ENCODE assay signal across 13 mouse cellular contexts in the genomic region with DNA sequence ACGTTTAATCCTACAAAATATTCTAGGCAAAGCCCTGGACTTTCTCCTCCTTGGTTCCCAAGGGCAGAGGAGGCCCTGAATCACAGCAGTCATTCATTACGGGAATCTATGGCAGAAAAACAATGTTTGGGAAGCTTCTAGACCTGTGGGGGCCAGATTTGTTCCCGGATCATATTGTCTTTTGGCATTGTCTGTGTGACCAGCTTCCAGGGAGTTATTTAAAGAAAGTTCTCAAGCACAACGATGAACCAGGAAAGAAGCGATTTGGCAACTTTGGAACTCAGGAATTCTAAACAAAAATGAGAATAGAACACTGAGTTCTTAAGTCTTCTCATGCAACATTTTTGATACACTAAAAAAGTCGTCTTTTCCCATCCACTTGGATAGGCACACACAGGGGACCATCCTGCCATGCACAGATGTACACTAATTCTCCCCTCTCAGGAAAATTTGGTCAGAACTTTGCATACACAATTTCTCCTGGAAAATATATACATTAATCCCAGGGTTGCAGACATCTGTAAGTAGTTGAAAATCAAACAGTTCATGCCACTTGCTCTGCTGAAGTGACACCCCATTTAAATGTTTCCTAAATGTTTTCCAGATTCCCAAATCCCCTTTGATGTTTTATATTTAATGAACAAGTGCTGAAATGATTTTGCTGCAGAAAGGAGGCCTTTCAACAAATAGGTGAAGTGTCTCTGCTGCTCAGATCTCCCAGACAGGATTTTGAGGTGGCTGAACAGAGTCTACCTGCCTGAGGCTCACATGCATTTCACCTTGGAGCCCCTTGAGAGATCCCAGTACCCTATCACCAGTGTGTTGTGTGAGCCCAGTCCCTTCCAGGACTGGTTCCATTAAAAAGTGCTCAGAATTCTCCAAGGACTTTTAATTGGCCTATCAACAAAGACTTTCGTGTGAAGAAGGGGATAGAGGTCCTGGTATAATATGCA.
DNase-seq lines count a peak whose midpoint lies in the region; ATAC-seq and TF ChIP-seq lines count a peak whose summit lies in the region.
"Had no signal": no experiment of that assay in that cellular context is flagged by ENCODE, and none has a peak within 500 bp of the region (broad histone marks: within the 10 kb centered on the region; RNA-seq: fewer than 3 reads in every experiment).

No protein-coding gene starts in this region.

- no peak overlapping the region for H3K4me2 ChIP-seq in heart, embryonic 11.5 days
- H3K4me2 ChIP-seq in embryonic facial prominence, embryonic 15.5 days (replicated peaks), result no peak overlapping the region
- no peak overlapping the region for H3K4me2 ChIP-seq in limb, embryonic 15.5 days
- H3K4me2 ChIP-seq: midbrain, embryonic 15.5 days; neural tube, embryonic 13.5 days had no signal

- H3K27me3 ChIP-seq in heart, adult 2 months (ENCODE audit: control insufficient read depth, insufficient read depth, low read length), result no peaks in the 10 kb centered on the region
- H3K27me3 ChIP-seq in heart, embryonic 11.5 days (ENCODE audit: control insufficient read depth, insufficient read depth, low read length), result no peaks in the 10 kb centered on the region
- H3K27me3 ChIP-seq in embryonic facial prominence, embryonic 15.5 days, result peaks cover 3% of the 10 kb centered on the region; the same call in 1 of the 2 replicates
- H3K27me3 ChIP-seq in limb, embryonic 15.5 days, result 0 out of 2 replicates have a peak, but pooled peaks cover 3% of the 10 kb centered on the region
- H3K27me3 ChIP-seq: midbrain, embryonic 15.5 days; neural tube, embryonic 13.5 days had no signal

- H3K4me3 ChIP-seq in heart, adult 2 months, result no peak overlapping the region
- no peak overlapping the region for H3K4me3 ChIP-seq in heart, embryonic 11.5 days (ENCODE audit: low read depth, low read length)
- H3K4me3 ChIP-seq in embryonic facial prominence, embryonic 15.5 days (replicated peaks), result no peak overlapping the region
- H3K4me3 ChIP-seq in limb, embryonic 15.5 days, result no peak overlapping the region
- H3K4me3 ChIP-seq: midbrain, embryonic 15.5 days; neural tube, embryonic 13.5 days had no signal

- no peak for ATAC-seq in heart, embryonic 11.5 days (replicated peaks; ENCODE audit: insufficient number of reproducible peaks, low FRiP score, low TSS enrichment)
- peak; percentile 65 for ATAC-seq in embryonic facial prominence, embryonic 15.5 days (ENCODE audit: insufficient number of reproducible peaks, low FRiP score, low TSS enrichment, low read depth)
- no peak for ATAC-seq in limb, embryonic 15.5 days (ENCODE audit: insufficient number of reproducible peaks, low FRiP score, low TSS enrichment, low read depth)
- ATAC-seq: liver, postnatal 0 days; midbrain, embryonic 15.5 days had no signal

- H3K9ac ChIP-seq in heart, adult 2 months (ENCODE audit: low read depth, low read length), result no peak overlapping the region
- no peak overlapping the region for H3K9ac ChIP-seq in heart, embryonic 11.5 days (ENCODE audit: low read depth, low read length)
- H3K9ac ChIP-seq in embryonic facial prominence, embryonic 15.5 days, result no peak overlapping the region
- H3K9ac ChIP-seq in limb, embryonic 15.5 days, result no peak overlapping the region
- H3K9ac ChIP-seq: liver, postnatal 0 days; midbrain, embryonic 15.5 days; neural tube, embryonic 13.5 days had no signal

- no peaks in the 10 kb centered on the region for H3K9me3 ChIP-seq in heart, embryonic 11.5 days (replicated peaks; ENCODE audit: control insufficient read depth, low read length)
- H3K9me3 ChIP-seq in embryonic facial prominence, embryonic 15.5 days (replicated peaks), result no peaks in the 10 kb centered on the region
- no peaks in the 10 kb centered on the region for H3K9me3 ChIP-seq in limb, embryonic 15.5 days
- H3K9me3 ChIP-seq: midbrain, embryonic 15.5 days; neural tube, embryonic 13.5 days had no signal

- intact Hi-C loops in heart, adult 2 months (cut with DNase I), result no loop called here

- H3K79me2 ChIP-seq in heart, adult 2 months (replicated peaks; ENCODE audit: control insufficient read depth, insufficient read depth, low read length), result no peaks in the 10 kb centered on the region

- no peak for TF ChIP-seq CTCF in heart, adult 2 months (IDR thresholded peaks at IDR 0.05)

- H3K27ac ChIP-seq in heart, adult 2 months, result peak overlapping the region; percentile 2; the same call in 1 of the 2 replicates
- H3K27ac ChIP-seq in heart, embryonic 11.5 days (ENCODE audit: low read depth, low read length), result no peak overlapping the region
- H3K27ac ChIP-seq in embryonic facial prominence, embryonic 15.5 days (replicated peaks), result peak overlapping the region; percentile 71
- H3K27ac ChIP-seq in limb, embryonic 15.5 days, result peak overlapping the region; percentile 51
- H3K27ac ChIP-seq: midbrain, embryonic 15.5 days; neural tube, embryonic 13.5 days had no signal

- 33% methylated on average over 7 of the region's 7 CpGs for WGBS in heart, adult 2 months
- 66% methylated on average over 7 of the region's 7 CpGs for WGBS in heart, embryonic 11.5 days (ENCODE audit: insufficient replicate concordance)
- 34% methylated on average over 7 of the region's 7 CpGs for WGBS in embryonic facial prominence, embryonic 15.5 days
- WGBS in limb, embryonic 15.5 days, result 29% methylated on average over 7 of the region's 7 CpGs

- peak in 1 of 2 experiments; percentile 11 for DNase-seq in heart, adult 2 months
- DNase-seq in NIH3T3 (ENCODE audit: low read depth), result peak; percentile 41
- no peak for DNase-seq in ovary, postnatal 10 days (ENCODE audit: low spot score)
- DNase-seq in adrenal gland, adult 2 months, result no peak
- no peak for DNase-seq in adrenal gland, postnatal 25 days
- DNase-seq: adrenal gland, adult 8-10 months; liver, postnatal 0 days; thymus, postnatal 36 days had no signal

- TF ChIP-seq POLR2A in heart, adult 2 months (IDR thresholded peaks at IDR 0.05; ENCODE audit: insufficient read depth, low read depth, low read length), result no peak

- no peak for TF ChIP-seq EP300 in heart, adult 2 months (IDR thresholded peaks at IDR 0.05; ENCODE audit: insufficient read depth, low read depth, low read length)

- peaks cover 7% of the 10 kb centered on the region for H3K36me3 ChIP-seq in heart, adult 2 months (ENCODE audit: control insufficient read depth, insufficient read depth, low read length)
- no peaks in the 10 kb centered on the region for H3K36me3 ChIP-seq in heart, embryonic 11.5 days (ENCODE audit: control insufficient read depth, insufficient read depth, low read length)
- no peaks in the 10 kb centered on the region for H3K36me3 ChIP-seq in embryonic facial prominence, embryonic 15.5 days
- H3K36me3 ChIP-seq in limb, embryonic 15.5 days, result no peaks in the 10 kb centered on the region
- H3K36me3 ChIP-seq: midbrain, embryonic 15.5 days; neural tube, embryonic 13.5 days had no signal

- peaks cover 3% of the 10 kb centered on the region for H3K4me1 ChIP-seq in heart, adult 2 months (ENCODE audit: control insufficient read depth, insufficient read depth, low read length)
- H3K4me1 ChIP-seq in heart, embryonic 11.5 days (ENCODE audit: control insufficient read depth, insufficient read depth, low read length), result no peaks in the 10 kb centered on the region
- peaks cover 4% of the 10 kb centered on the region; the same call in 1 of the 2 replicates for H3K4me1 ChIP-seq in embryonic facial prominence, embryonic 15.5 days
- peaks cover 3% of the 10 kb centered on the region; the same call in 1 of the 2 replicates for H3K4me1 ChIP-seq in limb, embryonic 15.5 days
- H3K4me1 ChIP-seq: midbrain, embryonic 15.5 days; neural tube, embryonic 13.5 days had no signal
